Mouse (Mus musculus) monocyte, adult 5-6 weeks (primary cell): ENCODE data around the gene Samd13. TPM values are rescaled to one million over a fixed set of nuclear protein-coding genes. Genes with fewer than 3 reads are reported as not detected.

ENCODE experiments used
- ATAC-seq: fragments of 153-309, 156-312 bp; replicated peaks from 2 replicates; pipeline ENCODE4 v1.8.0; 2017; ENCODE audit warnings: mild to moderate bottlenecking; ENCODE audit not compliant: low TSS enrichment, insufficient number of reproducible peaks, severe bottlenecking, poor library complexity, low FRiP score
- total RNA-seq: library from RNA; stranded (forward); fragments of 200-1000, 200-491, 200-594 nt; gene quantifications from 3 replicates; pipeline ENCODE4 v1.2.3, GENCODE M21; 2017

Samd13 gene
- total RNA-seq, 1 experiment from 2014 or later = 0.86 TPM

- no peak for ATAC-seq
Measured at GRCm38 (mm10) chr3:146679646-146680045, 5.7 kb downstream of the Samd13 start.

- no peak for ATAC-seq
Measured at GRCm38 (mm10) chr3:146676193-146676592, 9.2 kb downstream of the Samd13 start.

- no peak for ATAC-seq
Measured at GRCm38 (mm10) chr3:146675101-146675500, 10.3 kb downstream of the Samd13 start.

- no peak for ATAC-seq
Measured at GRCm38 (mm10) chr3:146671121-146671520, 14.3 kb downstream of the Samd13 start.

GRCm38 (mm10) chr3:146661907-146662306, 23.5 kb downstream of the Samd13 start:
- ATAC-seq = no peak

- no peak for ATAC-seq
Measured at GRCm38 (mm10) chr3:146661001-146661400, 24.4 kb downstream of the Samd13 start.

GRCm38 (mm10) chr3:146659321-146659720, 26.1 kb downstream of the Samd13 start:
- ATAC-seq = no peak

- ATAC-seq = peak; percentile 36; the same call in 1 of the 2 replicates
Measured at GRCm38 (mm10) chr3:146658061-146658639, 27.2 kb downstream of the Samd13 start.

GRCm38 (mm10) chr3:146657433-146657832, 28.0 kb downstream of the Samd13 start:
- peak; percentile 61 for ATAC-seq

GRCm38 (mm10) chr3:146655111-146655577, 30.2 kb downstream of the Samd13 start:
- 0 out of 2 replicates have a peak, but pooled peaks have one; percentile 55 for ATAC-seq

- ATAC-seq = no peak
Measured at GRCm38 (mm10) chr3:146653692-146654091, 31.7 kb downstream of the Samd13 start.

GRCm38 (mm10) chr3:146652431-146652830, 33.0 kb downstream of the Samd13 start:
- ATAC-seq = no peak

- ATAC-seq = no peak
Measured at GRCm38 (mm10) chr3:146651217-146651616, 34.2 kb downstream of the Samd13 start, which contains the start of gene 4930503B20Rik. 4930503B20Rik (minus strand) TSS chr3:146651317.

GRCm38 (mm10) chr3:146650716-146651115, 34.7 kb downstream of the Samd13 start:
- ATAC-seq = no peak

- no peak for ATAC-seq
Measured at GRCm38 (mm10) chr3:146649311-146649894, 36.0 kb downstream of the Samd13 start.

GRCm38 (mm10) chr3:146641818-146642427, 43.5 kb downstream of the Samd13 start:
- ATAC-seq = no peak

GRCm38 (mm10) chr3:146632506-146632905, 52.9 kb downstream of the Samd13 start:
- ATAC-seq = no peak

GRCm38 (mm10) chr3:146628227-146628982, 57.0 kb downstream of the Samd13 start:
- no peak for ATAC-seq

GRCm38 (mm10) chr3:146625766-146626165, 59.6 kb downstream of the Samd13 start:
- ATAC-seq = no peak
